Mouse (Mus musculus) heart, postnatal 4 days (tissue): Measurements from ENCODE around the gene Slc25a14. TPM values are rescaled to one million over a fixed set of nuclear protein-coding genes. Genes with fewer than 3 reads are reported as not detected.
A peak's percentile ranks its signal among the peaks of the same experiment; 100 is the strongest.

Experiments
- DNase-seq: peaks from one replicate; pipeline ENCODE4 v3.0.0; 2021
- total RNA-seq, 2 experiments: library from RNA; stranded (reverse); gene quantifications; 2 replicates each; pipeline ENCODE4 v1.2.3; 2021

Slc25a14 gene
- 1 to 10 TPM; 3.9 to 4.2 TPM for total RNA-seq

DNA sequence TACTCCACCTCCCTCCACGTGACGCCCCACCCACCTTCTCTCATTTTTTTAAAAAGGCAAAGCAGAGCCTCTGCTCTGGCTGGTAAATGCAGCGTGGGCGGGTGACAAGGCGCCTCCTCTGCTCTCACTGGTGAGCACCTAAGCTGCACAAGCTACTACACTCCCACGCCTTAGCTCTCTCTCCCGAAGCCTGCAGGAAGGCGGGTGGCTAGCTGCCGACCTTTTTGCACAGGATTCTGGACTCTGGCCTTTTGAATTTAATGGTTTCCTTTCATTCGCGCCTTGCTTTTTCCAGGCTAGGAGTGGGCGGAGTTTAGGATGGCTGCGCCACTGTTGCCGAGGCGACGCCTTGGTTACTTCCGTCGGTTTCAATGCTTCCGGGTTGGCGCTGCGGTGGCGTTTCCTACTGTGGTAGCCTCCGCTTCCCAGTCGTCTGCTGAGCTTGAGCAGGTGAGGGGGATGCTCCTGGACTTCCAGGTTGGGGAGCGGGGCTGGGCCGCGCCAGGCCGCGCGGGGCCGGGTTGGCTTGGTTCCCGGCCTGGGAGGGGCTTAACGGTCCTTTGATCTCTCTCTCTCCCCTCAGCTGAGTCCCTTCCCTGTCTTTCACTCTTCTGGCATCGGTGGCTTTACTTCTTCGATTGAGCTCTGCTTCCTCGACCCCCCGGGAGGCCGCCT is at the start of gene Slc25a14:
Slc25a14 (plus strand) TSS at position 35 of the 675 bp plus-strand sequence.
- DNase-seq: peak; percentile 76

DNA sequence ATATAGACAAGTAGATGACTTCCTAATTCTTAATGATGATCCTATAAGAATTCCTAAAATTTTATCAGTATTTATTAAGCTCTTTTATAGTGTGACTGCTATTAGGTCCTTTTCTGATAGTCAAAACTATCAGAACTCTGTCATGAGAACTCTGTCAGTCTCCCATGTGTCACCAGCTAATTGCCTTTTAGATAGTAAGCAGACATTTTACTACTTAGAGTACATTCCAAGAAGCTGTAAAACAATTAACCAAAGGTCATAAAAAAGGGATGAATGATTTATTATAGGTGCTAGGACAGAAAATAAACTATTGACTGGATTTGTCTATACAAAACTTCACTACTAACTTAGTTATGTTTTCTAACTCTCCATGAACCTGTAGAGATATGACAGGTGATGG is 39.9 kb upstream of the Slc25a14 start:
- no peak for DNase-seq

DNA sequence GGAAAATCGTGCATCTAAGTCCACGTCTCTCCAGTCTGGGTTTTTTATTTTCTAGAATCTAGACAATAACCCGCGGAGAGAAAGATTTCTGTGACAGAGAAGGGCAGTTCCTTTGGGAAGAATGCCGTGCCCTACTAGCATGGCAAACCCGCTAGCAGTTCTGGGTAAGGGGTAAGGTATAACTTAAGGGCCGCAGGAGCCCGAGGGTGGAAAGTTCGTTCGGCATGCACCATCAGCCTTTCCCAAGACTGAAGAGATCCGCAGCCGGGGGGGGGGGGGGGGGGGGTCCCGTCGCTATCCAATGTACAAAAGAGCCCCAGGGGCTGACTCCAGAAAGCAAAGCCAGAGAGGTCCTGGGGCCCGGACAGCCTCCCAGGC is 29.5 kb upstream of the Slc25a14 start:
- DNase-seq: no peak

DNA sequence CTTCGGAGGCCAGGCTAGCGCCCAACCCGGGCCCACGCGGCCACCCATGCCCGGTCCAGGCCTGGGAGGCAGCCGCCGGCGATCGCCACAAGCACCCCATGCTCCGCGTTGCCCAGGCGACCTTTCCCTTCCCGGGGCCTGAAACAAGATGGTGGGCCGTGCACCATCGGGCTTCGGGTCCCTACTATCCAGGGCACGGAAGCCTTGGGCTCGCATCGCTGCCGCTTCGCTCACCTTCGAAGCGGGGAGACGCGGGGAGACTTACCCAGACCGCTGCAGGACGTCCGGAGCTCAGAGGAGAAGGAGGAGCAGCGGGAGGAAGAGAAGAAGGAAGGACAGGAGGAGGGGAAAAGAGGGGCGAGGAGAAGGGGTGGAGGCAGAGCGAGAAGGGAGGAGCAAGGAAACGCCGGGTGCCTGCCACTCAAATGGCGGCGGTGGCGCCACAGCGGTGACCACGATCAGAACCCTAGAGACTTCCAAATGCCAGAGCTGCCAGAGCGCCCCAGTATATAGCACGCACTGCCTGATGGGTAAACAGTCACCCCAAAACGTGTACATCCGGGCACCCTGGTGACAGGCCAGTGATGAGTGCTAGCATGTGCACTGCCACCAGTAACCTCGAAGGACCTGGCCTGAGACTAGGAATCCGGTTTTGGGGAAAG is 29.0 kb upstream of the Slc25a14 start, which contains the start of gene Zfp280c:
Zfp280c (minus strand) TSS at position 406 of the 662 bp plus-strand sequence.
- peak; percentile 62 for DNase-seq

DNA sequence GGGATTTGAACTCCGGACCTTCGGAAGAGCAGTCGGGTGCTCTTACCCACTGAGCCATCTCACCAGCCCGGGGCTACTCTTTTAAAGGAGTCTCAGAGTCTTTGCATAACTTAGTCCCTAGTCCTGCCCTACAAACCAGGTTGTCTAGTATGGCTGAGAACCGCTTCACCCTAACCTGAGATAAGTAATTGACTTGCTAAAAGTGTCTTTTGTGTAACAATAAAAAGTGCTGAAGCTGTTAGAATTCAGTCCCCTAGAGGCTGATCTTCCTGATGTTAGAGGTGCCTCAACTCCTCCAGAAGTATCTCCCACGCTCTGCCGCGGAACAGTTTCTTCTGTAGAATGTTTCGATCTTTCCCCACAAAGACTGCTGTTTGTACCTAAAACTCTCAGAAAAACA is 27.2 kb upstream of the Slc25a14 start:
- DNase-seq: no peak

DNA sequence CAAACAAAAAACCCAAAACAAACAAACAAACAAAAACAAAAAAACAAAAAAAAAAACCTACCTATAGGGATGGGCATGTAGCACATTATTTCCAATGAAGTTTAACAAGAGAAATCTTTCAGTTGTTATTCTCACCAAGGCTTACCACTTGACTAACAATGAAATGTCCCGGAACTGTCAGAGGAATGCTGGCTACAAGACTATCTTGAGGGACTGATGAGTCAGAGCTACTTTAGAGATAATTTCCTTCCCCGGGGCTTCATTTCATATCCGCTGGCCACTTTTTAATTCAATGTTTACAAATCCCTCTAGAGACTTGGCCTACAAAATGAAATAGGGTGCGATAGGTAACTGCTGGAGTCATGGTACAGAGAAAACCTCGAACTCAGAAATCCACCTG is 26.3 kb upstream of the Slc25a14 start:
- DNase-seq: no peak

DNA sequence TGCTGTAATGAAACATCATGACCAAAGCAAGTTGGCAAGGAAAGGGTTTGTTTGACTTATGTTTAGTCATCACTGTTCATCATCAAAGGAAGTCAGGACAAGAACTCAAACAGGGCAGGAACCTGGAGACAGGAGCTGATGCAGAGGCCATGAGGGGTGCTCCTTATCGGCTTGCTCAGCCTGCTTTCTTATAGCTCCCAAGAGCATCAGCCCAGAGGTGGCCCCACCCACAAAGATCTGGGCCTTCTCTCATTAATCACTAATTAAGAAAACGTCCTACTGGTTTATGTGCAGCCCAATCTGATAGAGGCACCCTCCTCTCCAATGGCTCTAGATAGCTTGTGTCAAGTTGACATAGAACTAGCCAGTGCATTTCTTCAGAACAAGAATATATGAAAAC is 18.3 kb upstream of the Slc25a14 start:
- no peak for DNase-seq

DNA sequence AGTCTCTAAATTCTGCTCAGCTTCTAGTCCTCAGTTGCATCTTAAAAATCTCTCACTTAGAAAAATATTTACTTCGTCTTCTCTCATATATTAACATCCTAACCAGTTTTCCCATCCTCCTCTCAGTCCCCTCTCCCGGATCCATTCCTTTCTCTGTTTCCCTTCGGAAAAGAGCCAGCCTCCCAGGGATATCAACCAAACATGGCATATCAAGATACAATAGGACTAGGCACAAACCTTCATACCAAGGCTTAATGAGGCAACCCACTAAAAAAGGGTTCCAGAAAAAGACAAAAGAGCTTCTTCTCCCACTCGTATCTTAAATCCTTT is 199 bp upstream of the Slc25a14 start:
- DNase-seq: no peak

DNA sequence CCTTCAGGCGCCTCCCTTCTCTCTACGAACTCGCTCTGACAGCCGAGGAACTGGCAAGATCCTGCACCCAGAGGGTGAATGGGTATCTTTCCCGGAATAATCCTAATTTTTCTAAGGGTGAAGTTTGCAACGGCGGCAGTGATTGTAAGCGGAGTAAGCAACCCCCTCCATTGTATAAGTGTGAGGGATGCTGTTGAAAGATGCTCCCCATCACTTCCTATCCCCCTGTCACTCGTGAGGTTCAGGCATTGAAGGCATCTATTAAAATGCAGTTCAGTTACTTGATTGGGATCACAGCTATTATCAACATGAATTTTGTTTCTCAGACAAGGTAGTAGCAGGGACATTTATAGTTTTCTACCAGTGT is 824 bp downstream of the Slc25a14 start:
- no peak for DNase-seq

DNA sequence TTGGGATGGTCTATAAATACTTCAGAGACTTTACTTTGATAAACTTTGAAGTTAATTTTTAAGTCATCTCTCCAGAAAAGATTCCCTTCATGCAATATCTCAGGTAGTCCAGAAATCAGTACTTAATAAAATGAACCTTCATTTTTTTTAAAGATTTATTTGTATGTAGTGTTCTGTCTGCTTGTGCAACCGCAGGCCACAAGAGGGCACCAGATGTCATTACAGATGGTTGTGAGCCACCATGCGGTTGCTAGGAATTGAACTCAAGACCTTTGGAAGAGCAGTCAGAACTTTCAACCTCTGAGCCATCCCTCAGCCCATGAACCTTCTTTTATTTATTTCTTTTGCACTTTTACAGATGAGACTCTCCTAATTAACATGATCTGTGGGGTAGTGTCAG is 13.8 kb downstream of the Slc25a14 start:
- no peak for DNase-seq

DNA sequence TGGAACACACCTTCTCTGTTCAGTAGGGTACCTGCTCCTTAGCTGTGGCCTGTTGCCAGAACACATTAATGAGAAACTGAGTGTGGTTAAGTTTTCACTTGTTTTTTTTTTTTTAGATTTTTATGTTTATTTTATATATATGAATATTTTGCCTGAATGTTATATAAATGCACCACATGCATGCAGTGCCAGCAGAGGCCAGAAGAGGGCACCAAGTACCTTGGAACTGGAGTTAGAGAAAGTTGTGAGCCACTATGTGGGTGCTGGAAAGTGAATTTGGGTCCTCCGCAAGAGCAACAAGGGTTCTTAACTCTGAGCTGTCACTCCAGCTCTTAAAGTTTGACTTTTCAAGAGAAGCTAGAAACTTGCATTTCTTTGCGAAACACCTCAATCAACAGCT is 20.9 kb downstream of the Slc25a14 start:
- DNase-seq: peak; percentile 33

DNA sequence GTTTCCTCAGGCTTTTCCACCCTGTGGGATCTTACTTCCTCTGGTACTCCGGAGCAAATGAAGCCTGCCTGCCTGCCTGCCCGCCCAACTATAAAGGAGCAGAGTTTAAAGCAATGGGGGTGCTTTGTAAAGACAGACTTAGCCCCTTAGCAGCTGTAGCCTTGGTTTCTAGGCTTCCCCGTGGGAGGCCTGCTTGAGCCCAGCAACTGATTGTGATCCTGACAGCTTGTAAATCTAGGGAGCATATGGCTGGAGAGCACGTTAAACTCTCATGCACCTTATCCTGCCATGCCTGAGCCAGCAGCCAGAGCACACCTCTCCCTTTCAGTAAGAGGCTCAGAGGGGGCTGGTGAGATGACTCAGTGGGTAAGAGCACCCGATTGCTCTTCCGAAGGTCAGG is 43.6 kb downstream of the Slc25a14 start:
- no peak for DNase-seq

DNA sequence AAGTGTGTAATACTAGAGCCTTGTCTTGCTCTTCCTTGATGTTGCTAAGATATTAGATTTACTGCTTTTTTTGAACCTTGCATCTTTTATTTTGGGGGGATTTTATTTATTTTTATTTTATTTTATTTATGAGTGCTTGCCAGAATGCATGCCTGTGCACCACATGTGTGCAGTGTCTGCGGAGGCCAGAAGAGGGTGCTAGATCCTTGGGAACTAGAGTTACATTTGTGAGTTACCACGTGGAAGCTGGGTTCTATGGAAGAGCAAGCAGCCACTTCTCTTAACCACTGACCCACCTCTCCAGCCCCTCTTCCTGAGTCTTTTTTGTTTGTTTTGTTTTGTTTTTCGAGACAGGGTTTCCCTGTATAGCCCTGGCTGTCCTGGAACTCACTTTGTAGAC is 46.4 kb downstream of the Slc25a14 start:
- DNase-seq: peak; percentile 7

DNA sequence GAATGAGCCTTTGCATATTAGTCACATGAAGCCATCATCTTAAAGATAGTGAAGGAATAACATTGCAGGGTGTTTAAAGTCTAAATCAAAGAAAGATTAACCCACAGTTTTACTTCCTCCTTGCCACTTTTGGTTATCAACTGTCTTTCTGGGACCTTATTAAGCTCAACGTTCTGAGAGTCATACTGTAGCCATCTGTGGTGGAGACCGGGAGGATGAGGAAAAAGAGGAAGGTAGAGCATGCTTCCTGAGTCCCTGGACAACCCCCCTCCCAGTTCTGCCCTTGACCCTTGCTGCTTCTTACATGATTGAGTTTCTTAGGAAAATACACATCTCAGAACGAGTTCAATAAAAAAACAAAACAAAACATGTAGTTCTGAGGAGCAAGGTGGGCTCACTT is 48.5 kb downstream of the Slc25a14 start:
- DNase-seq: no peak

DNA sequence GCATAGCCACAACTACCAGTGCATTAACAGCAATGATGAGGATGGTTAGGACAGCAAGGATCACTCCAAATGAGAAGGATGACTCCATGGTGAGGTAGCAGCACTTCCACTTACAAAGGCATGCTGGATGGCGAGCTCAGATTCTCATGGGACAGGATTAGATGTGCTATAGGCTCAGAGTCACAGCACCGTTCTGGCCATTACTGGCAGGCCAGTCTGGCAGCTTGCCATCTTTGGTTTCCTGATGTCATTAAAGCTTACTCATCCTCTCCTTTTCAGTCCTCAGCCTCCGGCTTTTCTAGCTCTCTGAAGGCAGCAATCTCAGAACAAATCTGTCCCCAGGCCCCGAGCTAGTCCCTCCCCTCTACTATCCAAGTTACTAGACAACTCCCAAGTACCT is 51.0 kb downstream of the Slc25a14 start, which contains the start of gene Gpr119:
Gpr119 (minus strand) TSS at position 308 of the 400 bp plus-strand sequence.
- DNase-seq: peak; percentile 22

DNA sequence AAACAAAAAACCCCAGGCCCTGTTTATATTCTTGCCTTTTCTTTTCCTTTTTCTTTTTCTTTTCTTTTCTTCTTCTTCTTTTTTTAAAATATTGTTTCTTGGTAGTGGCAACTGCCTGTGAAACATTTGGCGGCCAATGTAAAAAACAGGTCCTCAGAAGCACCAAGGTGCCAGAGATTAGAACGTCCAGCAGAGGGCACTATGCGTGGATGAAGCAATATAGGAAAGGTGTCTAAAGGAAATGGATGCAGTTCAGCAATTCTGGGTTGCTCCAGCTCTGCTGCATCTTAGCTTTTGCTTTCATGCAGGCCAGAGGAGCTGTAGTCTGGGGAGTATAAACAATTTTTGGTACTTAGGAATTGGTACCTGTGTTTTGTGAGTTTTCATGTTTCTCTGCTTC is 60.2 kb downstream of the Slc25a14 start:
- peak; percentile 58 for DNase-seq

DNA sequence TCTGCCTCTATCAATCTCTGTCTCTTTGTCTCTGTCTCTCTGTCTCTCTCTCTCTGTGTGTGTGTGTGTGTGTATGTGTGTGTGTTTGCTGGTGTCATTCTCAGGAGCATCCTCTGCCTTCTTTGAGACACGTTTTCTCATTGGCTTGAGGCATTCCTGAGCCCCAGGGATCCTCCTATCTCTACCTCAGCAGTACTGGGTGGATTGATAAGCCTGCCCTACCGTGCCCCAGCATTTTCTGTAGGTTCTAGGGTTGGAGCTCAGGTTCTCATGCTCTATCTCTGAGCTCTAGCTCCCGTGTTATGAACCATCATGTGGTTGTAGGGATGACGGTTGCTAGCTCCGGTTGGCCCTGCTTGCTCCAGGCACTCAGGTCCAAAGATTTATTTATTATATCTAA is 60.6 kb downstream of the Slc25a14 start:
- DNase-seq: no peak

DNA sequence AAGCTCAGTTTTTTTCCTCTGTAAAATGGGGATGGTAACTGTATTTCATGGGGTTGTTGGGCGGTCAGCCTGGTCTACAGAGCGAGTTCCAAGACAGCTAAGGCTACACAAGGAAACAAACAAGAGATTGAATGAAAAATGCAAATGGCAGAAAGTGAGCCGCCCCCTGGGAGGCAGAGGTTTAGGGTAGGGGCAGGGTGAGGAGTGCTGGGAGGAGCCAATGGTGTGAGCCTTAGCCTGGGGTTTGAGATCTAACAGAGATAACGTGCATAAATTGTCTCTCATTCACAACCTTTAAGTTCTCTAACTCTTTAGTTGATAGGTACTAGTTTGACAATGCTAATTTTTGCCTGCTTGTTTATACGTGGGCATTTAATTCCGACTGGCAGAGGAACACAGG is 71.2 kb downstream of the Slc25a14 start:
- DNase-seq: no peak

DNA sequence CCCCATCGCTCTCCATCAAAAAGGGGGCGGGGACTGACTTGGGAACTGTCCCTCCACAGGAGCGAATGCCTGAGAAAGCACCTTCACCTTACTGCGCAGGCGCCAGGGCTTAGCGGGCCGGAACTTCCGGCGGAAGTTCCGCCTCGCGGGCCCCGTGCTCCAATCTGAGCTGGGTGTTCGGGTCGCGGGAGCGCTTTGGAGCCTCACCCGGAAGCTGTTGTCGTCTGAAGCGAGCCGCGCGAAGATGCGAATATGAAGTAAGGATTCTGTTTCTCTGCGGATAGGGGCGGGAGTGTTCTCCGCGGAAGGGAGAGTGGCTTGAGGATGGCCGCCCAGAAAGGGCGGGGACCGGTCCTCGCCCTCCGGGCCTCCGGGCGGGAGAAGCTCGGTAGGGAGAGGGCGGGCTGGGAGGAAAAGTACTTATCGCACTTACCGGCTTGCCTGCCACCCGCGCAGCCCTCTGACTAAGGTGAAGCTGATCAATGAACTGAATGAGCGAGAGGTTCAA is 71.7 kb downstream of the Slc25a14 start, which contains the start of gene Rbmx2:
Rbmx2 (plus strand) TSS at position 141 of the 508 bp plus-strand sequence.
- DNase-seq: peak; percentile 90

DNA sequence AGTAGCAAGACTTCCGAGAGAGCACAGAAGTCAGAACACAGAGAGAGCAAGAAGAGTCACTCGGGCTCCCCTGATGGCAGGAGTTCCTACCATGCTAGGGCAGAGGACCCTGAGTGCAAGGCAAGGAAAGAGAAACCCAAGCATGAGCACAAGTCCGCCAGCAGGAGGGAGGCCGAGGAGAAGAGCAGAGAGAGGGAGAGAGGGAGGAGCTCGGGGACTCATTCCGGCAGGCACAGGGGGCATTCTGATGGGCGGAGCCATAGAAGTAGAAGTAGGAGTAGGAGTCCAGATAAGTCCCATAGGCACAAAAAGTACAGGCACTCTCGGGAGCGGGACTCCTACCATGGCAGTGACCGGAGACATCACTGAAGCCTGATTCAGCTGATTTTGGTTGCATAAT is 86.5 kb downstream of the Slc25a14 start:
- DNase-seq: no peak
